Mouse (Mus musculus) limb, embryonic 14.5 days (tissue): ENCODE results near the gene Fto. TPM values are rescaled to one million over a fixed set of nuclear protein-coding genes. Genes with fewer than 3 reads are reported as not detected.

ENCODE experiments used
- ATAC-seq: fragments of 200-750 bp; cut with Nextera tagmentation; 2 replicates; pipeline ENCODE4 v1.8.0; 2017; ENCODE audit warnings: low read depth, moderate number of reproducible peaks, moderate TSS enrichment; ENCODE audit not compliant: low FRiP score
- DNase-seq: peaks from one replicate; pipeline ENCODE4 v3.0.0-alpha.2; 2015; ENCODE audit warnings: low spot score
- H3K27ac ChIP-seq: fragments of 300-500 bp; sonication (generic); replicated peaks from 2 replicates; pipeline ENCODE4 v1.5.1; 2014; ENCODE audit warnings: low read depth, mild to moderate bottlenecking, low read length, moderate library complexity, mixed read lengths
- H3K27me3 ChIP-seq: fragments of 300-500 bp; sonication (generic); 2 replicates; pipeline ENCODE4 v1.6.1; 2014; ENCODE audit warnings: low read length, mixed read lengths; ENCODE audit not compliant: control insufficient read depth, insufficient read depth
- H3K36me3 ChIP-seq: fragments of 300-500 bp; sonication (generic); 2 replicates; pipeline ENCODE4 v1.6.1; 2014; ENCODE audit warnings: mild to moderate bottlenecking, low read length, moderate library complexity, mixed read lengths; ENCODE audit not compliant: control insufficient read depth, insufficient read depth
- H3K4me1 ChIP-seq: fragments of 300-500 bp; sonication (generic); 2 replicates; pipeline ENCODE4 v1.6.1; 2014; ENCODE audit warnings: antibody characterized with exemption, low read length, mixed read lengths; ENCODE audit not compliant: control insufficient read depth, insufficient read depth
- H3K4me2 ChIP-seq: fragments of 300-500 bp; sonication (generic); replicated peaks from 2 replicates; pipeline ENCODE4 v1.6.1; 2014; ENCODE audit warnings: low read depth, mild to moderate bottlenecking, low read length, moderate library complexity; ENCODE audit not compliant: severe bottlenecking
- H3K4me3 ChIP-seq: fragments of 300-500 bp; sonication (generic); replicated peaks from 2 replicates; pipeline ENCODE4 v1.5.1; 2014; ENCODE audit warnings: low read length
- H3K9ac ChIP-seq: fragments of 300-500 bp; sonication (generic); 2 replicates; pipeline ENCODE4 v1.6.1; 2014; ENCODE audit warnings: mild to moderate bottlenecking, low read depth, low read length, moderate library complexity; ENCODE audit not compliant: severe bottlenecking
- H3K9me3 ChIP-seq: fragments of 300-500 bp; sonication (generic); 2 replicates; pipeline ENCODE4 v1.6.1; 2016; ENCODE audit warnings: low read length; ENCODE audit not compliant: control insufficient read depth
- POLR2A ChIP-seq: fragments of 200-500 bp; IDR thresholded peaks from 2 replicates; pipeline ENCODE4 v1.8.0; 2012; ENCODE audit warnings: inconsistent platforms, mild to moderate bottlenecking, moderate library complexity, borderline replicate concordance; ENCODE audit not compliant: insufficient read depth, insufficient read length; ENCODE audit errors: extremely low read depth
- WGBS: fragments of 180-500 bp; shearing (Covaris S2); extraction: QIAGEN DNeasy Blood & Tissue Kit; methylation state at CpG from one replicate; pipeline ENCODE4 v1.1.7; 2014; 5-methylcytosine and 5-hydroxymethylcytosine counted together
- polyA plus RNA-seq, 2 experiments: library from polyadenylated mRNA; depleted of rRNA in 1 of 2; stranded (reverse) in 1 of 2; unstranded in 1 of 2; fragments of >200 nt; fragmentation: Nextera tagmentation in 1 of 2; extraction: Ambion mirVana in 1 of 2; gene quantifications; 2 replicates each; pipeline versions ENCODE4 v1.2.1 to v1.2.3; 2012 to 2014

Fto gene
- polyA plus RNA-seq, 2 experiments, result 80.0 to 107 TPM

- no peak overlapping the region for H3K27ac ChIP-seq
Measured at GRCm38 (mm10) chr8:91636887-91637286, 323.6 kb downstream of the Fto start.

GRCm38 (mm10) chr8:91637684-91638083, 324.4 kb downstream of the Fto start:
- H3K27me3 ChIP-seq, result peaks cover 5% of the 10 kb centered on the region; the same call in 1 of the 2 replicates
- DNase-seq (no peak), ATAC-seq (no peak)
- H3K27ac ChIP-seq, result no peak overlapping the region
- H3K9me3 ChIP-seq, result no peaks in the 10 kb centered on the region
- H3K9ac ChIP-seq, result no peak overlapping the region
- H3K4me3 ChIP-seq, result no peak overlapping the region
- no peaks in the 10 kb centered on the region for H3K4me1 ChIP-seq
- no peak overlapping the region for H3K4me2 ChIP-seq
- 86% methylated on average over 9 of the region's 9 CpGs for WGBS
- no peaks in the 10 kb centered on the region for H3K36me3 ChIP-seq
- TF ChIP-seq POLR2A, result no peak

More at GRCm38 (mm10) chr8:91636887-91637286, 323.6 kb downstream of the Fto start:
- H3K27me3 ChIP-seq, result peaks cover 5% of the 10 kb centered on the region; the same call in 1 of the 2 replicates
- 61% methylated on average over 6 of the region's 6 CpGs for WGBS
- DNase-seq, result no peak
- H3K9me3 ChIP-seq, result no peaks in the 10 kb centered on the region
- TF ChIP-seq POLR2A, result no peak
- no peak for ATAC-seq
- no peak overlapping the region for H3K4me3 ChIP-seq
- H3K4me2 ChIP-seq, result no peak overlapping the region
- no peaks in the 10 kb centered on the region for H3K36me3 ChIP-seq
- H3K4me1 ChIP-seq, result no peaks in the 10 kb centered on the region
- no peak overlapping the region for H3K9ac ChIP-seq

- Histone ChIP-seq H3K27me3 (peaks cover 5% of the 10 kb centered on the region; the same call in 1 of the 2 replicates), H3K9me3 (no peaks in the 10 kb centered on the region), H3K36me3 (no peaks in the 10 kb centered on the region), H3K4me2 (no peak overlapping the region), H3K27ac (no peak overlapping the region), H3K4me3 (no peak overlapping the region), H3K4me1 (no peaks in the 10 kb centered on the region), H3K9ac (no peak overlapping the region)
- WGBS, result 82% methylated on average over 12 of the region's 12 CpGs
- no peak for TF ChIP-seq POLR2A
- DNase-seq (no peak), ATAC-seq (no peak)
Measured at GRCm38 (mm10) chr8:91638256-91638655, 324.9 kb downstream of the Fto start.

- Histone ChIP-seq H3K36me3 (no peaks in the 10 kb centered on the region), H3K9me3 (no peaks in the 10 kb centered on the region), H3K4me1 (no peaks in the 10 kb centered on the region), H3K4me3 (no peak overlapping the region), H3K27me3 (peaks cover 5% of the 10 kb centered on the region; the same call in 1 of the 2 replicates), H3K4me2 (no peak overlapping the region), H3K9ac (no peak overlapping the region), H3K27ac (no peak overlapping the region)
- no peak for ATAC-seq
- WGBS, result 70% methylated on average over 7 of the region's 7 CpGs
- DNase-seq, result no peak
- TF ChIP-seq POLR2A, result no peak
Measured at GRCm38 (mm10) chr8:91640471-91640870, 327.1 kb downstream of the Fto start.

GRCm38 (mm10) chr8:91645484-91645883, 332.2 kb downstream of the Fto start:
- DNase-seq, result no peak
- no peaks in the 10 kb centered on the region for H3K36me3 ChIP-seq
- no peak overlapping the region for H3K27ac ChIP-seq
- ATAC-seq, result no peak
- no peak for TF ChIP-seq POLR2A
- WGBS, result 23% methylated on average over 2 of the region's 2 CpGs
- H3K9ac ChIP-seq, result no peak overlapping the region
- peaks cover 11% of the 10 kb centered on the region for H3K4me1 ChIP-seq
- no peaks in the 10 kb centered on the region for H3K9me3 ChIP-seq
- 0 out of 2 replicates have a peak, but pooled peaks cover 8% of the 10 kb centered on the region for H3K27me3 ChIP-seq
- no peak overlapping the region for H3K4me2 ChIP-seq
- H3K4me3 ChIP-seq, result no peak overlapping the region

- Histone ChIP-seq H3K27ac (no peak overlapping the region), H3K27me3 (0 out of 2 replicates have a peak, but pooled peaks cover 8% of the 10 kb centered on the region), H3K4me3 (no peak overlapping the region), H3K36me3 (no peaks in the 10 kb centered on the region), H3K9me3 (no peaks in the 10 kb centered on the region), H3K4me1 (peaks cover 11% of the 10 kb centered on the region), H3K9ac (no peak overlapping the region), H3K4me2 (no peak overlapping the region)
- WGBS, result 46% methylated on average over 11 of the region's 11 CpGs
- no peak for ATAC-seq
- no peak for DNase-seq
- no peak for TF ChIP-seq POLR2A
Measured at GRCm38 (mm10) chr8:91647959-91648358, 334.6 kb downstream of the Fto start.
